Mouse (Mus musculus): ENCODE data around the gene Bud13.

DNA sequence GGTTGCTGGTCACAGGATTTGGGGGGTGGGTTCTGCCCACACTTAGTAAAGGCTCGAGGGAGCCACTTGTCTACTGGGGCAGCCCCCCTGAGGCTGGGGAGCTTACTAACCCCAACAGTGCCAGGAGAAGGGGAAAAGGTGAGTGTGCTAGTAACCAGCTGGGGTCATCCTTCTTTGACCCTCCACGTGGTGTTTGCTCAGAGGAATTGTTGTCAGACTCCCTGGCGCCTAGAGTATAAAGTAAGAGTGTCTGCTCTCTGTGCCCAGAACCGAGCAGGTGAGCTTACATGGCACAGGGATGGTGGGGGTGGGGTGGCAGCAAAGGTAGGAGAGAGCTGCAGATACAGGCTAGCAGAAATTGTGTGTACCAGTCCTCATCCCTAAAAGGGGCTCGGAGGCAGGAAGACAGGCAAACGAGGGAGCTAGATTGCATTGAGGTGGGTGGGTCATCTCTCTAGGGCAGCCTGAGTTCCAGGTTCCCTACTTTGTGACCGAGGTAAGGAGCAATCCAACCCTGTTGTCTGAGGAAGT lies 14.4 kb upstream of the Bud13 start, which contains the start of gene Apoa5:
- TF ChIP-seq POLR2A (IDR thresholded peaks at IDR 0.05; ENCODE audit: low read depth, low read length), result no peak
- TF ChIP-seq CTCF (IDR thresholded peaks at IDR 0.05; ENCODE audit: borderline replicate concordance, insufficient read depth, low read length), result no peak

All from embryonic fibroblast, embryonic 13.5 days (primary cell).